Mouse (Mus musculus): ENCODE results near the gene Gp1bb. TPM values are rescaled to one million over a fixed set of nuclear protein-coding genes. Genes with fewer than 3 reads are reported as not detected.

Gp1bb gene
- polyA plus RNA-seq, 1 experiment: 0.44 TPM

DNA sequence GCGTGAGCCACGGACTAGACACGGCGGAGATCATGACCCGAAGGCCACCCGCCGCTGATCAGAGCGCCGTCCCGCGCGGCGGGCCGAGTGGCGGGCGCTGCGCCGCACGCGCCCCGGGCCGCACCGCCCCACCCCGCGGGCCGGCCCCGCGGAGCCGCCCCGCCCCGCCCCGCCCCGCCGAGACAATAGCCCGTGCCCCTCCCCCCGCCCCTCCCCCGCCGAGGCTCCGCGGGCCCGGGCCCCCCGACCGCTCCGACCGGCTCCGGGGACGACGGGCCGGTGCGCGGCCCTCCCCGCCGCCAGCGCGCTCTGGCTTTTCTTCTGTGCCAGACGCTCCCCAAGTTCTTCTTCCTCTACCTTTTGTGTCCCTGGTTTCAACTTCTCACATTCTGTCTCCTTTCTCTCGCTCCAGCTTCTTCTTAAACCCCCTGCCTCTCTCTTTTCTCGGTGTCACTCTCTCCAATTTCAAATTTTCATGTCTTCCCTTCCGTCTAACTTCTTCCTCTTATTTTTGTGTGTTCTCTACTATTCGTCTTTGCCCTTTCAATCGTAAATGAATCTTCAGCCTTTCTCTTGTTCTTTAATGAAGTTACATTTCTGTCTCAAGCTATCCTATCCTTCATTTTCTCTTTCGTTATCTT, 35.2 kb downstream of the Gp1bb start:
- Histone ChIP-seq H3K9me3 (ENCODE audit: control insufficient read depth, low read length) (peaks cover 7% of the 10 kb centered on the region; the same call in 1 of the 2 replicates), H3K27me3 (ENCODE audit: control insufficient read depth) (peaks cover 100% of the 10 kb centered on the region), H3K4me1 (ENCODE audit: control insufficient read depth) (peaks cover 1% of the 10 kb centered on the region; the same call in 1 of the 2 replicates), H3K36me3 (ENCODE audit: control insufficient read depth) (no peaks in the 10 kb centered on the region), H3K4me3 (replicated peaks) (no peak overlapping the region)
- TF ChIP-seq GATA1 (IDR thresholded peaks at IDR 0.05; ENCODE audit: low read length) (no peak), TAL1 (IDR thresholded peaks at IDR 0.05; ENCODE audit: low read length) (no peak)

DNA sequence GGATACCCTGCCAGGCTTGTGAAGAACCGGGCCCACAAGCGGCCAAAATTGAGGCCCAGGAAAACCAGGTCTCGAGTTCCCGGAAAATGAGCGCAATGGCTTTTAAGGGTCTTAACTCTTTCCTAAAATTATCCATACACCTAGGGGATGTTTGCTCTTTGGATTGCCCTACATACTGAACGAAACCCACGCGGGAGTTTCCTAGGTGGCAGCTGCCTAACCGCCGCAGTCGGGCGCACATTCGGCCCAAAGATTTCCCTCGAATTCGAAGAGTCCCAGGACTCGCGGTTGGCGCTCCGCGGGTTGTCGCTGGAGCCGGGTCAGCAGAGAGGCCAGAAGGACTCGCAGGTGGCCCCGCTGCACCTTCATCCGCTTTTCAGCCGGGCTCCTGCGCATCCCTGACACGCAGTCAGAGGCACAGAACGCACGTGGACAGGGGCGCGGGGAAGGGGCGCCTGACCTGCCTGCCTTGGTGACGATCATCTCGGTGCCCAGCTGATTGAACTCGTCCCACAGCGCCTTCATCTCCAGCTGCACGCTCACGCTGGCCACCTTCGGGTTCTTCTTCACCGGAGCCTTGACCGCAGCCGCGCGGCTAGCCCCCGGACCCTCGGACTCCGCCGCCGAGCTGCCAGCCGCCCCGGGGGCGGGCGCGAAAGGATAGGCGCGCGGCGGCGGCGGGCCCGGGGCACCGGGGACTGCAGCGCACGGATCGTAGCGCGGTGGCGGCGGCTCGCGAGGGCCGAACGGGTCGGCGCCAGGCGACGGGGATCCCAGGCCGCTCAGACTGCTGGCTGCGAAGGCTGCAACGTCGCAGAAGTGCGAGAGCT, 35.9 kb downstream of the Gp1bb start:
- peaks cover 8% of the 10 kb centered on the region; the same call in 1 of the 2 replicates for H3K9me3 ChIP-seq (ENCODE audit: control insufficient read depth, low read length)
- H3K4me1 ChIP-seq (ENCODE audit: control insufficient read depth): peaks cover 1% of the 10 kb centered on the region; the same call in 1 of the 2 replicates
- no peak overlapping the region for H3K4me3 ChIP-seq (replicated peaks)
- TF ChIP-seq GATA1 (IDR thresholded peaks at IDR 0.05; ENCODE audit: low read length) (no peak), TAL1 (IDR thresholded peaks at IDR 0.05; ENCODE audit: low read length) (no peak)
- no peaks in the 10 kb centered on the region for H3K36me3 ChIP-seq (ENCODE audit: control insufficient read depth)
- H3K27me3 ChIP-seq (ENCODE audit: control insufficient read depth): peaks cover 100% of the 10 kb centered on the region

DNA sequence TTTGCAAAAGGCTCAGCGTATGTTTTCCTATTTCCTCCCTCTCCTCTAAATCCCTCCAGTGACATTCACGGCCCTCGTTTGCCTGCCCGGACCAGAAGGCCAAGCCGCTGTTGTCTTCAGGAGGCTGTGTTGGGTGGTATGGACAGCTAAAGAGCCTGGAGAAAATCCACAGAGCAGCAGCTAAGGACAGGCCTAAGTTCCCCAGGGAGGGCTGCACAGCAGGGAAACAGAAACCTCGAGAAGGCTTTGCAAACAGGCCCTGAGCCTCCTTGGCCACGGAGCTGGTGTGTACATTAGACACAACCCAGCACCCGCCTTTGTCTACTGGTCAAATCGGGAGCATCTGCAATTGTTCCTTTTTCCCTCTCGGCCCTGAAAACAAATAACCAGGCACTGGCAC, 36.5 kb downstream of the Gp1bb start:
- peaks cover 9% of the 10 kb centered on the region; the same call in 1 of the 2 replicates for H3K9me3 ChIP-seq (ENCODE audit: control insufficient read depth, low read length)
- peaks cover 1% of the 10 kb centered on the region; the same call in 1 of the 2 replicates for H3K4me1 ChIP-seq (ENCODE audit: control insufficient read depth)
- peaks cover 100% of the 10 kb centered on the region for H3K27me3 ChIP-seq (ENCODE audit: control insufficient read depth)
- no peak overlapping the region for H3K4me3 ChIP-seq (replicated peaks)
- TF ChIP-seq TAL1 (IDR thresholded peaks at IDR 0.05; ENCODE audit: low read length): no peak
- H3K36me3 ChIP-seq (ENCODE audit: control insufficient read depth): no peaks in the 10 kb centered on the region

DNA sequence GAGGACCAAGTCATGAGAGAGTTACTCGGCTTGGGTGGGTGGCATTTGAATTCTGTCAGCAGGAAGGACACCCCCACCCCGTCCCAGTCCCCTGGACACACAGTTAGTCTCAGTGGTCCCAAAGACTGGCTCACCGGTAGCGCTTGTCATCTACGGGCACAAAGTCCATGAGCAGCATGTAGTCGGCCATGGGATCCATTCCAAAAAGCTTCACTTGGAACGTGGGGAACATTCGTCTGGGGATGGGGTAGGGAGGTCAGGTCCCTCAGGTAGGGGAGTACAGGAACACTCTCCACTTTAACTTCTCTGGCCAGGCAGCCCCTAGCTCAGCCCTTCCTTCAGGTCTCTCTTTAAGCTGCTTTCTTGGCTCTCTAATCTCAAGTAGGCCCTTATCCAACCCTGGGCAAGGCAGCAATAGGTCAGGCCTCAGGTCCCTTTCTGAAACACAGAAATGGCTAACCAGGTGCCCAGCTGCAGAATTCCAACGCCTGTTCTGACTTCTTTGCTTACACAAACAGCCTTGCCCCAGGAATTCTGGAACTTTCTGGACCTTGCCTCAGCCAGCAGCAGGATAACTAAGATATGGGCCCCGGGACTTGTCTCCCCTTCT, 37.2 kb downstream of the Gp1bb start:
- H3K4me3 ChIP-seq (replicated peaks): no peak overlapping the region
- H3K36me3 ChIP-seq (ENCODE audit: control insufficient read depth): no peaks in the 10 kb centered on the region
- H3K4me1 ChIP-seq (ENCODE audit: control insufficient read depth): no peaks in the 10 kb centered on the region
- no peak for TF ChIP-seq GATA1 (IDR thresholded peaks at IDR 0.05; ENCODE audit: low read length)
- peaks cover 100% of the 10 kb centered on the region for H3K27me3 ChIP-seq (ENCODE audit: control insufficient read depth)
- H3K9me3 ChIP-seq (ENCODE audit: control insufficient read depth, low read length): peaks cover 7% of the 10 kb centered on the region; the same call in 1 of the 2 replicates

DNA sequence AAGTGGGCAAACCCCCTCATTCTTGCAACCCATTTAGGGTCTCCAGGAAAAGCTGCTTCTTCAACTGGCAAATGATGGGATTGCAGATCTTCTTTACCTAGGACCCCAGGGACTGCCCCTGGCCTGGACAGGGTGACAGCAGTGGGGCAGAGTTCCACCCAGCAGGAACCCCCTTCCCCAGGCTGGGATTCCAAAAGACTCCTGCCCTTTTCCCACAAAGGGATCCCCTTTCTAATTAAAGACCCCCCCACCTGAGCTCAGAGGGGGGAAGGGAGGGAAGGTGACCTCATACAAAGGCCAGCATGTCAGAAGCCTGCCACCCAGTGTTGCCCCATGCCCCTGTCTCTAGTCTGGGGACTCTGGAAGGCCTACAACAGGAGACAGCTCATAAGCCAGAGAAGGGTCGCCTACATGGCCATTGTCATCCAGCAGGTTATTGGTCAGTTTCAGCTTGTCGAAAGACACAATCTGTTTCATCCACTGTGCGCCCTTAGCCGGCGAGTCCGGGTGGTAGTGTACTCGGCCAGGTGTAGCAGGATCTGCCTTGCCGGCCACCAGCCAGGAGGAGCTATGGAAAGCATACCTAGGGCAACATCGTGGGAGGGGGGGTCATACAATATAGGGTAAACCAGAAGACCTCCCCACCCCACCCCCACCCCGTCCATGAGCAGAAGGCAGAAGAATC, 38.4 kb downstream of the Gp1bb start:
- Histone ChIP-seq H3K4me1 (ENCODE audit: control insufficient read depth) (no peaks in the 10 kb centered on the region), H3K27me3 (ENCODE audit: control insufficient read depth) (peaks cover 97% of the 10 kb centered on the region), H3K36me3 (ENCODE audit: control insufficient read depth) (no peaks in the 10 kb centered on the region), H3K9me3 (ENCODE audit: control insufficient read depth, low read length) (peaks cover 7% of the 10 kb centered on the region; the same call in 1 of the 2 replicates), H3K4me3 (replicated peaks) (no peak overlapping the region)
- TF ChIP-seq GATA1 (IDR thresholded peaks at IDR 0.05; ENCODE audit: low read length) (no peak), TAL1 (IDR thresholded peaks at IDR 0.05; ENCODE audit: low read length) (no peak)

DNA sequence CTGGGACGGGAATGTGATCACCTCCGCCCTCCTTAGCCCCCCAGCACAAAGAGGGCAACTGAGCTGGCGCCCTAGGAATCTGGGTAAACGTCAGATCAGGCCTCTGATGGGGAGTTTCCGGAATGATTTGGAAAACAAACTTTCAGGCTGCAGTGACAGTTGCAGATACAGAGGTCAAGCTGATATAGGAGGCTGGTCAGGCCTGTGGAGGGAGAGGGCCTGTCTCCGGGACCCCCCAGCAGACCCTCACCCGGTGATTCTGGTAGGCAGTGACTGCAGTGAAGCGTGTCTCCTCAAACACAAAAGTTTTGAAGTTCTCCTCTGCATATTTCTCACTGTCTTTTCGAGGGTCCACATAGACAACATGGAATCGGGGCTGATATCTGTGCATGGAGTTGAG, 39.0 kb downstream of the Gp1bb start:
- H3K36me3 ChIP-seq (ENCODE audit: control insufficient read depth): no peaks in the 10 kb centered on the region
- peaks cover 5% of the 10 kb centered on the region; the same call in 1 of the 2 replicates for H3K9me3 ChIP-seq (ENCODE audit: control insufficient read depth, low read length)
- TF ChIP-seq GATA1 (IDR thresholded peaks at IDR 0.05; ENCODE audit: low read length): no peak
- no peak for TF ChIP-seq TAL1 (IDR thresholded peaks at IDR 0.05; ENCODE audit: low read length)
- H3K27me3 ChIP-seq (ENCODE audit: control insufficient read depth): peaks cover 96% of the 10 kb centered on the region
- H3K4me3 ChIP-seq (replicated peaks): no peak overlapping the region
- H3K4me1 ChIP-seq (ENCODE audit: control insufficient read depth): no peaks in the 10 kb centered on the region

DNA sequence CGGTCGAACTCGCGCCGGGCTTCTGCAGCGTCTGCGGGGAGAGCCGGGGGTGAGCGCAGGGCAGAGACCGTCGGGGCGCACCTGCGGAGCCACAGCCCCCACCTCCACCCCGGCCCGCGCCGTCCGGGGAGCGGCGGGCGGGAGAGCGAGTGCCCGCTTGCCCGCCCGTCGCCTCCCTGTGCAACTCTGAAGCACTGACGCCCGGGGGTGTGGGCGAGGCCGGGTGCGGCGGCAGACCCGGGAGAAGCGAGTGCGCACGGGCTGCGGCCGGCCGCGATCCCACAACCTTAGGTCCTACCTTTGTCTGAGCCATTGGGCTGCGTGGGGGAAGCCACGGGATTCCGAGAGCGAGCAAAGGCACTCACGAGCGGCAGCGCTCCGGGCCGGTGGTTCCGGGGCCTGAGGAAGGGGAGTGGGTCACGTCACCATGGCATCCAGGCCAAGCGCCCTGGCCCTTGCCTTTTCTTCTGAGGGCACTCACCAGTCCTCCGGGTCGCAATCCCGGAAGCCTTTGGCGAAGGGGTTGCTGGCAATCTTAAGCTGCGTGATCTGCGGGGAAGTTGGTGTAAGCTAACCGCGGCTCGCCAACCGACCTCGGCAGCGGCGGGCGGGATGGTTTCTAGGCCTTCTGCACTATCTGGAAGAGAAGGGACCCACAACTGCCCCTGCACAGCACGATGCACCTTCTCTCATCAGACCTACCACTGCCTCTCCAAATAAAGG, 39.6 kb downstream of the Gp1bb start:
- Histone ChIP-seq H3K36me3 (ENCODE audit: control insufficient read depth) (no peaks in the 10 kb centered on the region), H3K4me3 (replicated peaks) (no peak overlapping the region), H3K4me1 (ENCODE audit: control insufficient read depth) (no peaks in the 10 kb centered on the region), H3K9me3 (ENCODE audit: control insufficient read depth, low read length) (peaks cover 5% of the 10 kb centered on the region; the same call in 1 of the 2 replicates), H3K27me3 (ENCODE audit: control insufficient read depth) (peaks cover 96% of the 10 kb centered on the region)
- no peak for TF ChIP-seq TAL1 (IDR thresholded peaks at IDR 0.05; ENCODE audit: low read length)
- no peak for TF ChIP-seq GATA1 (IDR thresholded peaks at IDR 0.05; ENCODE audit: low read length)

DNA sequence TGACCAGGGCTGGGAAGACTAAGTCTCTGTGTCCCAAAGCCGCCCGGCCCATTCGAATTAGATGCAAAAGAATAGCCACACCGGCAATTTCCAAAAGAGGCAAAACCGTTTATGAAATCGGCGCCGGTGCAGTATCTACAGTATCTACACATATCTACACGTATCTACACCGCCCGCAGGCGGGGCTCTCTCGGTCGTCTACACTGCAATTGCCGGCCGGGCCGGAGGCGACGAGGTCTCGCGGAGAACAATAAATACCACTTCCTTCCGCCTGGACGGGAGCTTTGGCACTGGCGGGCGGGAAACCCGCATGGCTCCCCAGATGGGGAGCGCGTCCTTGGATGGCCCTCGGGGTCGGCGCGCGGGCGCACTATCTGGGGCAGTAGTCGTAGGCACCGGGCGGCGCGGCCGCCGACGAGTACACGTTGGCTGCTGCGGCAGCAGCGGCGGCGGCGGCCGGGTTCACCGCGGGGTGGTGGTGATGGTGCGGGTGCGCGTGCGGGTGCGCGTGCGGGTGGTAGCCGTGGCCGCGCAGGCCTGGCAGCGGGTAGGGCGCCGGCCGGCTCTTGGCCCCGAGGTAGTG, 40.5 kb downstream of the Gp1bb start:
- Histone ChIP-seq H3K27me3 (ENCODE audit: control insufficient read depth) (peaks cover 94% of the 10 kb centered on the region), H3K4me3 (replicated peaks) (no peak overlapping the region), H3K36me3 (ENCODE audit: control insufficient read depth) (no peaks in the 10 kb centered on the region), H3K4me1 (ENCODE audit: control insufficient read depth) (no peaks in the 10 kb centered on the region), H3K9me3 (ENCODE audit: control insufficient read depth, low read length) (peaks cover 5% of the 10 kb centered on the region; the same call in 1 of the 2 replicates)
- no peak for TF ChIP-seq GATA1 (IDR thresholded peaks at IDR 0.05; ENCODE audit: low read length)

Data from erythroblast, embryonic 14.5 days (primary cell).